Mouse (Mus musculus): ENCODE measurements around the gene Rbm25.

DNA sequence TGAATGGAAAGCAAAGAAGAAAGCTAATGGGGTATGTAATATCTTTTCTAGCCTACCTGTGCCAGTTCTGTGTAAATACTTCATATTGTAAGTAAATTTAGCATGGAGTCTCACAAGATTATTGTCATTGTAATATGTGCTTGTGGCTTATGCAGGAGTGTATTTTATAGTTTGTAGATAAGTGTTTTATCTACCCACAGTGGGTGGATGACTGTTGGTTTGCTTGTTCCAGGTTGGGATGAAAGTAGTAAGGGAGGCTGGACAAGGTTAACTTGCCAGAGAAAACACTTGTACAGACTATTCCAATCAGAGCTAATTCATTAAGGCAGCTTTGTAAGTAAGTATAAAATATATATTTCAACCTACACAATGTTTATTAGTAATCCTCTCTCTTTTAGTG lies 20.4 kb downstream of the Rbm25 start:
- TF ChIP-seq POLR2A (IDR thresholded peaks at IDR 0.05; ENCODE audit: control insufficient read depth, low read depth, low read length) = no peak
- TF ChIP-seq CTCF (IDR thresholded peaks at IDR 0.05; ENCODE audit: control insufficient read depth, insufficient read depth, insufficient replicate concordance, low read depth, low read length) = no peak

Data from testis, adult 2 months (tissue).